Mouse (Mus musculus): ENCODE data around the gene Smco3. TPM values are rescaled to one million over a fixed set of nuclear protein-coding genes. Genes with fewer than 3 reads are reported as not detected.
A peak's percentile ranks its signal among the peaks of the same experiment; 100 is the strongest.
"Not testable (repeated sequence)": the region's sequence is repeated elsewhere in the genome, so short reads cannot be mapped to it uniquely, and the experiment has no call there.

Smco3 gene
- total RNA-seq, 2 experiments from 2014 or later = 2.0 to 4.0 TPM

GRCm38 (mm10) chr6:136809673-136810072 lies 25.6 kb downstream of the Smco3 start:
- no peak for DNase-seq (ENCODE audit: extremely low spot score in 1 of 2, low spot score in 2 of 2)
- intact Hi-C loops (cut with DNase I) = loop anchor here (10.0 kb wide), 1 partner anchor 385 kb away; no protein-coding TSS in a partner anchor

GRCm38 (mm10) chr6:136809077-136809476 lies 26.2 kb downstream of the Smco3 start:
- no peak for DNase-seq (ENCODE audit: extremely low spot score in 1 of 2, low spot score in 2 of 2)
- intact Hi-C loops (cut with DNase I) = no loop called here

GRCm38 (mm10) chr6:136808631-136809046 lies 26.6 kb downstream of the Smco3 start:
- intact Hi-C loops (cut with DNase I) = no loop called here

GRCm38 (mm10) chr6:136808014-136808417 lies 27.2 kb downstream of the Smco3 start, which contains the start of gene H2afj:
H2afj (plus strand) TSS chr6:136808244.
- peak; percentile 97 to 98 for DNase-seq (ENCODE audit: extremely low spot score in 1 of 2, low spot score in 2 of 2)
- intact Hi-C loops (cut with DNase I) = no loop called here

More at GRCm38 (mm10) chr6:136808631-136809046, 26.6 kb downstream of the Smco3 start:
- DNase-seq (ENCODE audit: extremely low spot score in 1 of 2, low spot score in 2 of 2) = peak in 1 of 2 experiments; percentile 62

- no peak for DNase-seq (ENCODE audit: extremely low spot score in 1 of 2, low spot score in 2 of 2)
- intact Hi-C loops (cut with DNase I) = no loop called here
These were observed 27.7 kb downstream of the Smco3 start for GRCm38 (mm10) chr6:136807395-136808013.

GRCm38 (mm10) chr6:136806819-136807218 lies 28.4 kb downstream of the Smco3 start:
- intact Hi-C loops (cut with DNase I) = no loop called here
- no peak for DNase-seq (ENCODE audit: extremely low spot score in 1 of 2, low spot score in 2 of 2)

- intact Hi-C loops (cut with DNase I) = no loop called here
- no peak for DNase-seq (ENCODE audit: extremely low spot score in 1 of 2, low spot score in 2 of 2)
These were observed 29.9 kb downstream of the Smco3 start for GRCm38 (mm10) chr6:136805409-136805775.

GRCm38 (mm10) chr6:136804705-136805408 lies 30.4 kb downstream of the Smco3 start:
- DNase-seq (ENCODE audit: extremely low spot score in 1 of 2, low spot score in 2 of 2) = no peak
- intact Hi-C loops (cut with DNase I) = no loop called here

GRCm38 (mm10) chr6:136803739-136804633 lies 31.3 kb downstream of the Smco3 start, which contains the start of gene Hist4h4:
Hist4h4 (minus strand) TSS chr6:136804415.
- intact Hi-C loops (cut with DNase I) = no loop called here
- peak; percentile 93 to 98 for DNase-seq (ENCODE audit: extremely low spot score in 1 of 2, low spot score in 2 of 2)

GRCm38 (mm10) chr6:136803093-136803738 lies 32.0 kb downstream of the Smco3 start:
- intact Hi-C loops (cut with DNase I) = no loop called here

GRCm38 (mm10) chr6:136801274-136801673 lies 34.0 kb downstream of the Smco3 start:
- intact Hi-C loops (cut with DNase I) = no loop called here
- DNase-seq (ENCODE audit: extremely low spot score in 1 of 2, low spot score in 2 of 2) = no peak

More at GRCm38 (mm10) chr6:136803093-136803738, 32.0 kb downstream of the Smco3 start:
- no peak for DNase-seq (ENCODE audit: extremely low spot score in 1 of 2, low spot score in 2 of 2)

GRCm38 (mm10) chr6:136800710-136801109 lies 34.5 kb downstream of the Smco3 start:
- intact Hi-C loops (cut with DNase I) = no loop called here

GRCm38 (mm10) chr6:136797874-136798693 lies 37.2 kb downstream of the Smco3 start:
- DNase-seq (ENCODE audit: extremely low spot score in 1 of 2, low spot score in 2 of 2); intact Hi-C loops (cut with DNase I): not testable (repeated sequence)

More at GRCm38 (mm10) chr6:136800710-136801109, 34.5 kb downstream of the Smco3 start:
- DNase-seq (ENCODE audit: extremely low spot score in 1 of 2, low spot score in 2 of 2) = no peak

GRCm38 (mm10) chr6:136795850-136796249 lies 39.4 kb downstream of the Smco3 start:
- no peak for DNase-seq (ENCODE audit: extremely low spot score in 1 of 2, low spot score in 2 of 2)
- intact Hi-C loops (cut with DNase I) = no loop called here

- intact Hi-C loops (cut with DNase I) = no loop called here
- DNase-seq (ENCODE audit: extremely low spot score in 1 of 2, low spot score in 2 of 2) = no peak
These were observed 40.1 kb downstream of the Smco3 start for GRCm38 (mm10) chr6:136795110-136795509.

- intact Hi-C loops (cut with DNase I) = no loop called here
- DNase-seq (ENCODE audit: extremely low spot score in 1 of 2, low spot score in 2 of 2) = no peak
These were observed 41.3 kb downstream of the Smco3 start for GRCm38 (mm10) chr6:136793831-136794525.
